Mouse (Mus musculus): ENCODE results near the gene Zfp658.

Gene Zfp658

DNA sequence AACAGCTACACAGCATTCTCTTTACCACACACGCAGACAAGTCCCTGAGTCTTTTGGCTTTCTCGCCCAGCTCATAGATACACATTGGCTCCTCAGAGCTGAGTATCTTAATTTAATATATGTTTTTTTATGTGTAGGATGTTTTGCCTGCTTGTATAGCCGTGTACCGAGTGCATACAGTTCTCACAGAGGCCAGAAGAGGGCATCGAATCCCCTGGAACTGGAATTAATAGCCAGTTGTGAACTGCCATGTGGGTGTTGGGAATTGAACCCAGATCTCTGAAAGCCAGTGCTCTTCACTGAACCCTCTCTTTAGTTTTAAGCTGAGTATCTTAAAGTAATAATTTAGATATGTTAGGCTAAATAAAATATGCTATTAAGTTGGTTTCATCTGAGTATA is 22.7 kb downstream of the Zfp658 start:
- DNase-seq = no peak

GRCm38 (mm10) chr7:43601884-43602283 is 39.8 kb downstream of the Zfp658 start:
- no peak for DNase-seq

DNA sequence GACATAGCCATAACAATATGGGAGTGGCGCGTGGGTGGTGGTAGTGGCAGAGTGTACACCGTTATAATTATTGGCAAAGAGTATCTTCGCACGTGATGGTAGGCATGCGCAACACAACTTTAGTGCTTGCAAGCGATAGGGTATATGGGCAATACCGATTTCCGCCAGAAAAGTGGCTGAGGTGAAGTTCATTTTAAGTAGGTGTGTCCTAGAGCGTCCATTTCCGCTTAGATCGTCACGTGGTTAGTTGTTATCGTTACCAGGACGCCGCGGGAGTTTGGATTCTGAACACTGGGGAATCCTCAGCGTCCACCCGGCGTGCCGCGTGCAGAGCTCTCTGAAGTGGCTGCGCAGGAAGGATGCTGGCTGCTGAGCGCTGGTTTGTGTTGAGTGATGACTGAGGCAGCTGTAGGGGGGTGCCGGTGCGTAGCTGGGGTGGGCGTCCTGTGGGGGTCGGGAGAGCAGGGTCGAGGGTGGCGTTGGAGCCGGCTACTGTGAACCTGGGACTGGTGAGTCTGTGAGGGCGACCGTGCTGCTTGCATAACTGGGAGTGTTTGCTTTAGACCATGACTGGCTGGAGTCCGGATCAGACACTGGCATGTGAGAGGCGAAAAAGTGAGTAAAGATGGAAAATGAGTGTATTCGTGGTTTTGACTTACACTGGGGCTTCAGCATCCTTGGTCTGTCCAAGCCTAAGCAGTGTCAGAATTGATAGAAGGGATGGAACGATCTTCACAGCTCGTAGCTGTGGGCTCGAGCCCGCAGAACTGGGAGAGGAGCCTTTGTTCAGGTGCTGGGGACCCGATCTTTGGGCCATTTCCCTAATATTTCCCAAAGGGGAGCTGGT is 45.1 kb downstream of the Zfp658 start, which contains the start of gene Zfp819:
Gene Zfp819 (plus strand): TSS at position 274 of the 847 bp plus-strand sequence.
- DNase-seq = peak in 1 of 2 experiments; percentile 19

DNA sequence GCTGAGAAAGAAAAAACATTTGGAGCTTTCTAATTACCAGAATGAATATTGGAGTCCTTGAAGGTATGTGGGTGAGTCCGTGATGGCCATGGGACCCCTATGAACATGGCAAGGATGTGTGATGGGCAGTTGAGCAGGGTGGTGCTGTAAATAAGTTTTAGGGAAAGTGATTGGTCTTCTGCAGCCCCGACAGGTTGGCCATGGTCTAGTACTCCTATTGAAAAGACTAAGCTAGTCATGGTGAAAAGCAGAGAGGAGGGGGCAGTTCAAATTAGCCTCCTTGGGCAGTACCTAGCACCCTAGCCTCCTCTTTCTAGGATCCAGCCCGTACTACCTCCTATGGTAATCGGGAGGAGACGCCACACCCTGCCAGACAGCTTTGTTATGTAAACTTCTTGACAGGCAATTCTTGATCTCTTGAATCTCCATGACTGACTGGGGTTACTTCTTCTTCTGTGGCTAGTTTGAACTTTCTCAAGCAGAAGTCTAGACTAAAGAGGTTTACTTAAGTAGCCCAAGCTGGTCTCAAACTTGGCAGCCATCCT is 45.8 kb downstream of the Zfp658 start:
- DNase-seq = no peak

- DNase-seq = no peak
Observed at GRCm38 (mm10) chr7:43608316-43608824, 46.3 kb downstream of the Zfp658 start.

DNA sequence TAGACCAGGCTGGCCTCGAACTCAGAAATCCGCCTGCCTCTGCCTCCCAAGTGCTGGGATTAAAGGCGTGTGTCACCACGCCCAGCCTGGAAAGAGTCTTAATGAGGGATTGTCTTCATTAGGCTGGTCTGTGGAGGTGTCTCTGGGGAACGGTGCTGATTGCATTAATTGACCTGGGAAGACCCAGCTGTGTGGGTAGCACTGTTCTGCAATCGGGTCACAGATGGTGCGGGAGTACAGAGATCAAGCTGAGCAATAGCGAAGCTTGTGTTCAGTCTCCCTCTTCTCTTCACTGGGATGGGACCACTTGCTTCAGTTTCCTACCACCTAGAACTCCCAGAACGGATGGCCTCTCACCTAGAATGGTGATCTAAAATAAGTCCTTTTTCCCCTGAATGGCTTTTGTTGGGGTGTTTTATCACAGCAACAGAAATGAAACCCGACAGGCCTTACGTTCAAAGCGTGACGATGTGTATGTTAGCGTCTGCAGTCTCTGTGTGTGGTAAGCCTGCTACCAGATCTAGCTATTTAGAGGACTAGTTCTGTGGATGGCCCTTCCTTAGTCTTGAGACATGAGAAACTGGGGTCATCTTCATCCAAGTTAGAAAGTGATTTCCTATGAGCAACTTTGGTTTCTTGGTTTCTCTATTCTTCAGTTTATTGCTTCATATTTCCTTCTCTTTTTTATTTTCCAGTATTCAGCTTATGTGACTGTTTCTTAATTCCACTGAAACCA is 51.9 kb downstream of the Zfp658 start:
- DNase-seq = no peak

- no peak for DNase-seq
Observed at GRCm38 (mm10) chr7:43622927-43623326, 60.9 kb downstream of the Zfp658 start.

GRCm38 (mm10) chr7:43623819-43624218 is 61.8 kb downstream of the Zfp658 start:
- no peak for DNase-seq
